Mouse (Mus musculus): ENCODE results near the gene Scml4.

Gene Scml4

DNA sequence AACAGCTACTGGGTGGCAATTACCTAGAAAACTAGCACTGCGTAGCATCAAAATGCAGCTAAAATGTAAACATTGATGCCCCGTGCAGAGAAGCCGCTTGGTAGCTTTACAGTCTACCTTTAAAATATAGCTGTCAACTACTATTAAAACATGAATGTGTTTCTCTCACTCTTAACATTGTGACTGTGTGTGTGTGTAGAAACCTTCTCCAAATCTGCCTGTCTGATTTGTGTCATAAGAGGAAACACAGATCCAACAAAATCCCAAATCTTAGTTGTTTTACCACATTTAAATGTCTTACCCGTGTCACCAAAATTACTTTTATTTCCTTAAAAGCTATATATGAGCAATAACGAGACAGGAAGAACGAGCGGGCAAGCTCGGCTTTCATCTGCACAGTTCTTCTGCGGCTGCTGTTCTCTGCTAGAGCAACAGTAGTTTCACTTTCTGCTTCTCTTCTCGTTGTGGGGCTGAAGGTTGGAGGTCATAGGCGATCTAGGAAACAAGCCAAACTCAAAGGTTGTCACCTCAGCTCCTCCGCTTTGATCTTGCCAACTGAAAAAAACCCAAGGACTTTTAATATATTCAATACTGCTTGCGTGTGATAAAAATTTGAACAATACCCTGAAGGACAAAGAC lies 2.1 kb downstream of the Scml4 start:
- no peak for DNase-seq

DNA sequence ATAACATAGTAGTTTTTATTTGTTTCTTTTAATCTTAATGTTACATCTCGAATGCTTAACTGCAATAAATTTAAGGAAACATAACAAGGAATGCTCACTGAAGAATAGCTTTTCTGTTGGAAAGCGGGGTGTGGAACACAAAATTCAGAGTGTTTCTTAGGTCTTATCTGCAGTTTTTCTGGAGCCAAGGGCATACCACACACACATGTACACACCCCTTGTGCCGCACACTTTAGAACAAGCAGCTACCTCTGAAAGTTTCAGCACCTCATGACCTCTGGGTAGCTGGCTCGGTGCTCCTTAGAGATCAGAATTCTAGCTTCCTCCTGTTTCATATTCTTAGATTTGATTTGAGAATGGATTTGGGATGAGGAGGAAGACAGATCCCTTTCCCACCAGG lies 2.6 kb downstream of the Scml4 start:
- no peak for DNase-seq

DNA sequence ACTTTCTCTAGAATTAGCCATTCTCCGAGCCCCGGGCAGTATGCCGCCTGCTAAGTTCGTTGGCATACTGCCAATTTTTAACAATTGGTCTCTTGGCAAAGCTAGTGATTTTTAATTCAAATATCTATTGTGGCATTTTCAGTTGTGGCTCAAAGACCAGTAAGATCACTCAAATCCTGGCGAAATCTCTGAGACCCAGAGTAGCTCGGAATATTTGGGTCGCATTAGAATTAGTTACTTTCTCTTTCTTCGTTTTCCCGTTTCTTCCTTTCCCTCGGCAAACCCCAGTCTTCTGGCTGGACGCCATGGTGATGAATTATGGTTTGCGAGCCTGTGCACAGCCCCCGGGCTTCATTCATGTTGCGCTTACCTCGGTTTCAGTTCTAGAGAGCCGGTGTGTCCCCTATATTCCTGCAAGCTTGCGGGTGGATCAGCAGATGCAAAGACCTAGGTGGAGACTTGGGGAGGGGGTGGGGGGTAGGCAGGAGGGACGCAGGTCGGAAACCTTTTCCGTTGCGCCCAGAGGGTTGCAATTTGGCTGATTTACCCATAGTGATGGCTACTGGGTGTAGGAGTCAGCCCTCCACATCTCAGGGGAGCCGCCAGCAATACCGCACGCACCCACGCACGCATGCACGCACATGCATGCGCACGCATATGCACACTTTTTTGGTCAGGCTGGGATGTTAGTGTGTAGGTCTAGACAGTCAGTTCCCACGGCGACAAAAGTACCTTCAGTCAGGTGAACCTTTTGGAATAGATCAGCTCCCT lies 3.6 kb downstream of the Scml4 start:
- peak; percentile 10 for DNase-seq

DNA sequence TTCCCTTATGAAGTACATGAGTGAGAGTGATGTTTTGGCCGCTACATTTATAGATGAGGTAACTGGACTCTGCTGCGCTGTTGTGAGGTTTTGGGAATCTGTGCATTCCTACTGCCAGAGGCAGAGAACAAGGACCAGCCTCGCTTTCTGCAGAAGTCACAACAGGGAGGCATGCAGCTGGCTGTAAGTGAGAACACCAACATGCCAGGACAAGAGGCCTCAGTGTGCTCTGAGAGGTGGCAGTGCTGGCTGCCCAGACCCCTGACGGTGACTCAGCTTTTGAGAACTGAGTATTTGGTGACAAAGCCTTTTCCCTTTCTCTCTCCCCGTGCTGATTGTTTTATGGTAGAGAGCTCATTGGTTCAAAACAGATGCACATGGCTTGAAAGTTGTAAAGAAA lies 4.5 kb downstream of the Scml4 start:
- DNase-seq = no peak

DNA sequence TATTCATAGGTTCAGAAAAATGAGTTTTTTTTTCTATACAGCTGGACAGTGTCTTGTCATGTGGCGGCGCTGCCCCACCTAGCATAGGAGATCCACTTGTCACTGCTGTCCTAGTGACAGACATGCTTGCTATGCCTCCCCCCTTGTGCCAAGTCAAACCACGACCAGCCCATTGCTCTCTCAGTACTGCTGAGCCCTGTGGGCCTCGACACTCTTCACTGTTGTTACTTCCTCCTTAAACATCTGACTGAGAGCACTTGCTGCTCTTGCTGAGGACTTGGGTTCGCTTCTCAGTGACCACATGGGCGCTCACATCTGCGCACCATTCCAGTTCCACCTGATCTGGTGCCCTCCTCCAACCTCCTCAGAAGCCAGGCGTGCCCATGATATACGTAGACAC lies 8.2 kb downstream of the Scml4 start:
- DNase-seq = no peak

DNA sequence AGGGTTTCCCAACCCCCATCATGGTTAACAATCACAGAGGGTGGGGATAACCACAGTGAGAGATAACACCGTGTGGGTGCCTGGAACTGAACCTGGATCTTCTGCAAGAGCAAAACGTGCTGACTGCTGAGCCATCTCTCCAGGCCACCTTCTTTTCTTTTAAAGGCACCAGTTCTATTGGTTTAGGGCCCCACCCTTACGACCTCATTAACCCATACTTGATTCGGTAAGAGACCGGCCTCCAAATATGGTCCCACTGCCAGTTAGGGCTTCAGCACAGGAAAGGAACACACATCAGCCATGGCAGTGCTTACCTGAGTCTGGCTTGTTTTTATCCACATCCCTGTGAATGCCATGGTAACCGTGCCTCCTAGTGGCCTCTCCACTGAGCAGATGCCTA lies 9.3 kb downstream of the Scml4 start:
- no peak for DNase-seq

DNA sequence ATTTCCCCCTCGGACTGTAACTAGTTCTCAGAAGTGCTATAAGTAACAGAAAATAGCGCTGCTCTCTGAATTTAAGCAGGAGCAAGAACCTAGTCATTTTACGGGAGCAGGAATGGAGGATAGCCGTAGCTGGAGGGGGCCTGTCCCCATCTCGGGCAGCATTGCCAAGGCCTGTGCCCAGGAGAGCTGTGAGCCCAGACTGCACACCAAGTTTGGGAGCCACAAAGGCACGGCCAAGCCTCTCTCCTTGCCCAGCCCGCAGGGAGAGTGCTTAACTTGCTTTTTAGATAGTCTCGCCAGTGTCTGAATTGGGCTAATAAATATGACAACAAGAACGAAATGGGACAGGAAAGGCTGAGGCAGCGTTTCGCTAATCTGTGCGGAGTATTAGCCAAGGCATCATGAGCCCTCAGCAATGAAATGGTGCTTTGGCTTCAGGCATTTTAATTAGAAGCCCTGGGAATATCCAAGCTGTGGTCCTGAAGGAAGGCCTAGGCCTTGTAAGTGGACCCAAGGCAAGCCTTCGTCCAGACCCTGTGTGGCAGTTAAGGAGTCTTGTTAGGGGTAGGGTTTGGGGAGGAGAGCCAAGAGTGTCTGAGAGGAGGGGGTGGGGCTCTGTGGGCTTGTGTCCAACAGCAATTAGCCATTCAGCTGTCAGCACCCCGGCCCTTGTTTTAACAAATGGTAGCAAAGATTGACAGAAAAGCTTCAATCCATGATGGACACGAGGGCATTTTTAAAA lies 12.3 kb downstream of the Scml4 start:
- no peak for DNase-seq

DNA sequence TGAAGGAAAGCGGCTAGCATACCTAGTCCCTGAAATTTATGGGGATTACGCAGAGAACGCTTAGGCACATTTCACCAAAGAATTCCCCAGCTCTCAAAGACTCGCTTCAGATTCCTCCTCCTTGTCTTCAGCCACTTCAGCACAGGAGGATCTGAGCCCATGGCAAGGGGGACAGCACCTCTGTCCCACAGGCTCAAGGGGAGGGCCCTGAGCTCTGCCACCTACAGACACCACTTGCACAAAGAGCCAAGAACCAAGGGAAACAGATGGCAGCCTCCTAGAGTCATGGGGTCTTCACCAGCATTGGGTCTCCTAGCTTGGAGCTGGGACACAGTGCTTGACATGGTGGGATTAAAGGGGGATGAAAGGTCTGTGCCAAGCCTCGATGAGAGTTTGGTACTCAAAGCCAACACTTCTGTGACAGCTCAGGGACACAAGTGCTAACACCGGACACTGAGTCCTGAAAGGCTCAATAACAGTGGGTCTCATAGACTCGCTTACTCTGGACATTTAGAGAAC lies 13.0 kb downstream of the Scml4 start:
- DNase-seq = no peak

DNA sequence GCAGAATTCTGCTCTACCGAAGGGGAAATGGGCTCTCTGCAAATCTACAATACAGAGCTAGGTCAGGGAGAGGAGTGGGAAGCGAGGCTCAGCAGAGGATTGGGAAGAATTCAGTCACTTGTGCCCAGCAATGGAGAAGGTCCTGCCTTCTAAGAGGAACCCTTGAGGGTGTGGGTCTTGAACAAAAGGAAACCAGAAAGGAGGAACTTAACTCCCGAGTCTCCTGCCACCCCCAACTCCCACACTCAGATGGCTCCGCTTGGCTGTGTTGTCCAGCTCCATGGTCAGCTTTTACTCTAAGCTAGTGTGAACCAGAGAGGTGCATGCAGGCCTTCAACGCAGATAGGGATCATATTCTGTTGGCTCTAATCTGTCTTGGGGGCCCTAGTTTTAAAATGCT lies 16.0 kb downstream of the Scml4 start:
- no peak for DNase-seq

DNA sequence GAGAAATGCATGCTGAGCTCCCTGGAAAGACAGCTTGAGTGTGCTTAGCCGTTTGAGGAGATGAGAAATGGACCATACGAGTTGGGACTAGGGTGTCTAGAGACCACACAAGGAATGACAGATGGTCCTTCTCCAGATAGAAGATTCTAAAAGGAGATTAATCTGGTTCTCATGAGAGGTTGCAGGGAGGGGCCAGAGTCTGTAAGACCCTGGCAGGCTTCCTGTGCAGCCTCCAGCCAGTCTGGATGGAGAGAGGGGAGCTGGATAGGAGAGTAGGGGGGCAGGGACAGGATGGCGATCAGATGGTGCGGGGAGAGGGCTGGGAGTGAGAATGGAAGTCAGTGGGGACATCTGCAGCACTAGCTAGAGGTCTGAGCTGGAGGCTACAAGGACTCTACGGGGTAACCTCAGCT lies 19.1 kb downstream of the Scml4 start:
- DNase-seq = no peak

DNA sequence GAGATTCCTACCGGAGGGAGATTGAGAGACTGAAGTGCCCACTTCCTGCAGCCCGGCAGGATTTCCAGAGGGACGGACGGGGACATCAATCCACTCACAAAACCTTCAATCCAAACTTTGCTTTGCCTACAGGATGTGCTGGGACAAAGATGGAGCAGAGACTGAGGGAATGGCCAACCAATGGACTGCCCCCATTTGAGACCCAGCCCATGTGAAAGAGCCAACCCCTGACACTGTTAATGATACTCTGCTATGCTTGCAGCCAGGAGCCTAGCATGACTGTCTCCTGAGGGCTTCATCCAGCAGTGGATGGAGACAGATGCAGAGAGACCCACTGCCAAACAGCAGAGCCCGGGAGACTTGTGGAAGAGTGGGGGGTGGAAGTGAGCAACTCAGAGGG lies 19.5 kb downstream of the Scml4 start:
- no peak for DNase-seq

DNA sequence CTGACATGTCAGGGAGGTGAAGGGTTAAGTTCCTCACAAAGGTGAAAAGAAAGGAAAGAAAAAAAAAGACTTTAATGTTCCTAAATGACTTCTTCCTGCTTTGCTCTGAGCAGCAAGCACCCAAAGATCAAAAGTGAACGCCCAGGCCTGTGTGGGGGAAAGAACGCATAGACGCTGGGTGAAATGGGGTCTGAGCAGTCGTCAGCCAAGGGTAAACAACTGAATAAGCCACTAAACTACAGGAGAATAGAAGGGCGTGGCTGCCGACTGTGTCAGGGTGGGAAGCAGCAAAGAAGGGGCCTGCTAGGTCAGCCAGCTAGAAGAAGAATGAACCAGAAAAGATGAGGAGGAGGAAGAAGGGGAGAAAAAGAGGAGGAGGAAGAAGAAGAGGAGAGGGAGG lies 26.9 kb downstream of the Scml4 start:
- no peak for DNase-seq

DNA sequence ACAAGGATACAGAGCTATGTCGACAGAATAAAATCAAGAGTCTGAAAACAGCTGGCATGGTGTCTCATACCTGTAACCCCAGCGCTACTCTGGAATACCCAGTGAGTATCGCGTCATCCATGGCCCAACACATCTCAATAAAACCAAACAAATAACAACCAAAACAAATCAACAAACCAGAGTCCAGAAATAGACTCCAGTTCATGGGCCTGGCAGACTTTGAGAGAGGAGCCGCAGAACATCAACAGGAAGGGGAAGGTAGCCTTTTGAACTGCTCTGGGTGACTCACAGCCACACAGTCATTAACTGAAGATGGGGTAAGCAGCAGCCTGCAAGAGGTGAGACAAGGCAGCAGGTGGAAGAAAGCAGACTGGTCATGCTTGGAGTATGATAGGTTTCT lies 28.1 kb downstream of the Scml4 start:
- no peak for DNase-seq

DNA sequence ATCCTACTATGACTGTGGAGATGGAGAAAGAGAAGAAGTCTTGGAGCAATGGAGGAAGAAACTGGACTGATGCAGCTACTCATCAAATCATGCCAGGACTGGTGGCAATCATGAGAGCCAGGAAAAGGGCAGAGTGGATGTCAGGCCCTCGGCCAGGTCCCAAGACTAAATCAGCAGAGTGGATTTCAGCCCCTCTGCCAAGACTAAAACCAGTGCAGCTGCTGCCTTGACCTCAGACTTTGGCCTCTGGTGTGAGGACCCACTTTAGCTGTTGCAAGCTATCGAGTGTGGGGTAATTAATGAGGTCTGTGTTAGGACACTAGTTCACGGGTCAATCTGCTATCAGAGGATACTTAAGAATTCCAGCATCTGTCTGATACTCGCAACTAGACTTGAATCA lies 30.2 kb downstream of the Scml4 start:
- no peak for DNase-seq

DNA sequence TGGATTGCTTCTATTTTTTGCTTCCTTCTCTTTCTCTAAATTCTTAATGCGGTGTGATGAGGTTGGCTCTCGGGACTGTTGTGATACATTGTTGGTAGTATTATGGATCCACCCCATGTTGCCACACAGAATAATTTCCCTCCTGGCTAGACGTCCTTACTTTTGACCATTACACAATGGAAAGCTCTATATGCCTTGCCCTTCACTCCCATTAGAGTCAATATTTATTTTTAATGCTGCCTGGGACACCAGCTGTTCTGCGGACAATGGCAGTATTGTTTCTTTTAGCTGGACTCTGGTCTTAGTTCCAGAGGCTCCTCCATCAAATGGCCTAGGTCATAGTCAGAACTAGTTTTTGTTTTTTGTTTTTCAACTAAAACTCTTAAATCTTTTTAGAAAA lies 32.1 kb downstream of the Scml4 start:
- no peak for DNase-seq

DNA sequence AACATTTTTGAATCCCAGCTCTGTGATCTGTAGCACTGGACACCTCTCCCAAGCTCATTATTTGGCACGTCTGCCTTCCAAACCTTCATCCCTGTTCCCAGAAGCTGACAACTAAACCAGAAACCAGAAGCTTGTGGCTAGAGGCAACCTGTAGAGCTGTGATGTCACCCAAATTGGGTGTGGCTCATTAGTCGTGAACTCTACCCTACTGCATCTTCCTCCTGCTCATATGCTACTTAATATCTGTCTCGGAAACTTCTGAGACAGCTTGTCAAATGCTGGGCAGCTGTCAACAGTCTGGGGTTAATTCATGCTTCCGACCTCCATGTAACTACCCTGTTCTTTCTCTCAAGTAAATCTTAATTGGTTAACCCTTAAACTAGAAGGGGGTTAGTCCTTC lies 32.8 kb downstream of the Scml4 start:
- no peak for DNase-seq

DNA sequence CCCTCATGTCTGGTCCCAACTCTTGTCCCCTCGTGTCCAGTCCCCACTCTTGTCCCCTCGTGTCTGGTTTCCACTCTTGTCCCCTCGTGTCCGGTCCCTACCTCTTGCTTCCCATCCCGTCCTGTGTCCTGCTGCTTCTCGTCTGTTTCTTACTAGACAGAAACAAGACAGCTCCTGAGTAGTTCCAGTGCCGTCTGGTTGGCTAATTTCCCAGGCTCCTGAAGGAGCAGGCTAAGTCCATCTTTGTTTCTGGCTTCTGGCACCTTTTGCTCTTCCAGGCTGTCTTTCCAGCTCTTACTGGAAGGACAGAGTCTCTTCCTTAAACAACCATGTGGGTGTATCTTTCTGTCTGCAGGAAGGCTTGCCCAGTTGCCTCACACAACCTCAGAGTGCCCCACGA lies 33.7 kb downstream of the Scml4 start:
- DNase-seq = no peak

DNA sequence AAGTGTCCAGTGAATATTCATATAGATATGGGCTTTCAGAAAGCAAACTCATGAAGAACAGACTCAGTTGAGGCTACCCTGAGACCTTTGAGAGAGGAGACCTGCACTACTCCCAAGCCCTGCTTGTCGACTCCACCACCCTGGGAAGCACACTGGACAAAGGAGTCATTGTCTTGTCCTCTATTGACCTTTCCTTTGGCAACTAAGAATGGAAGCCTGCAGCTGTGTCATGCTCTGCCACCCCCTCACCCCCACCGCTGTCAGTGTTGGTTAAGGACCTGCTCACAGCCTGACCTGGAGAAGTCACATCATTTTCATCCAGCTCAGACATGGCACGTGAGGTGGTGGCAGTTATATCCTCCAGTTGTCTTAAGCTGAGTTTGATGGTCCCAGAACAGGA lies 34.1 kb downstream of the Scml4 start:
- DNase-seq = no peak

DNA sequence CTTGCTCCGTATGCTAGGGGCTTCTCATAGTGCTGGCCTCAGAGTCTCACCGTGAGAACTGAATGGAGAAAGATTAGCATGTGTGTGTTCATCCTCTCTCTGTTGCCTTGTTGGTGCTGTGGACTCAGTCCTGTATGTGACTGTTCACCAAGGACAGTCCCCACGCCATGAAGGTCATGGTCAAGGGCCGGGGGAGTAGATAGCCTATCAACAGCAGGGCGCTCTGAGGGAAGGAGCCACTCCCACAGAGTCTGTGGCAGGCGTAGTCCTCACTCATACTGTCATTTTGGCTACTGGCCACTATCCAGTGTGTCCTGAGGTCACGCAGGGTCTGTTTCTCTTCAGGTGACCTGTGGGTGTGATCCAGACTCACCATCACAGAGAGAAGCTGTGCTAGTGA lies 34.5 kb downstream of the Scml4 start:
- no peak for DNase-seq

DNA sequence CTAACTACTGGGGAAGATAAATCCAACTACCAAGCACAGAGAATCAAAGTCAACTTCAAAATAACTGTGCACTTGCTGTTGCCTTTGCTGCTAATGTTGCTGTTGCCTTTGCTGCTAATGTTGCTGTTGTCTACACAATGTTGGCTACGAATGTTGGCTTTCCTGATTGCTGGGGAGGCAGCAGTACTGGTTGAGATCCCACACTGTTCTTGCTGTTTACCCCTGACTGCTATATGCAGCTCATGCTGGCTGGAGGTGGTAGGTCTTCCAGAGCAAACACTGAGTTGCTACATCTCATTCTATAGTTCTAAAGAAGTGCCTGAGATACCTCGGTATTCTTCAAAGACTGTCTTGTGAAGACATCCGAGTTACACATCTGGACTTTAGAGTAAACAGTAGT lies 36.5 kb downstream of the Scml4 start:
- no peak for DNase-seq

DNA sequence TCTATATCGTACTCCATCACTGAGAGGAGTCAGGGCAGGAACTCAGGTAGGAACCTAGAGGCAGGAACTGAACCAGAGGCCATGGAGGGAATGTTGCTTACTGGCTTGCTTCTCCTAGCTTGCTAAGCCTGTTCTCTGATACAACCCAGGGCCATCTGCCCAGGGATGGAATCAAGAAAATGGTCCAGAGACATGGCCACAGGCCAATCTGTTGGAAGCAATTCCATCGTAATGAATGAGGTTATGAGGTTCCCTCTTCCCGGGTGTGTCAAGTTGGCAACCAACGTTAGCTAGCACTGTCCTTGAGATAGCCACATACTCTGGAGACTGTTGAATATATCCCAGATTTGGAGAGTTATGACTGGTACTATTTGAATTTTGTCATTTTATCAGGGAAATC lies 37.0 kb downstream of the Scml4 start:
- no peak for DNase-seq

DNA sequence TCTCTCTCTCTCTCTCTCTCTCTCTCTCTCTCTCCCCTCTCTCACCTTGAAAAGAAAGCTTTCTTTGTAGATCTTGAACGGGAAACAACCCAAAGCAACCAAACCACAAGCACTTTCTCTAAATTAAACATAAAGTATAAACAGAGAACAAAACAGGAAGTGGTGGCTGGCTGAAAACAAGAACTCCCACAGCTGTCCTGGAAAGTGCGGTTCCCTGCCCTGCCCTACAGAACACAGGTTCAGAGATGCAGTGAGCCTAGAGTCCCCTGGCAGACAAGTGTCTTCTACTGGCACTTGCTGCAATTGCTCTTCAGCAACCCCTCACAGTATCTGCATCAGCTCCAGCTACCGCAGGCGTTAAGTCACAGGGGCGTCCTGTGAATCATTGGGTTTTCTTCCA lies 37.5 kb downstream of the Scml4 start:
- no peak for DNase-seq

DNA sequence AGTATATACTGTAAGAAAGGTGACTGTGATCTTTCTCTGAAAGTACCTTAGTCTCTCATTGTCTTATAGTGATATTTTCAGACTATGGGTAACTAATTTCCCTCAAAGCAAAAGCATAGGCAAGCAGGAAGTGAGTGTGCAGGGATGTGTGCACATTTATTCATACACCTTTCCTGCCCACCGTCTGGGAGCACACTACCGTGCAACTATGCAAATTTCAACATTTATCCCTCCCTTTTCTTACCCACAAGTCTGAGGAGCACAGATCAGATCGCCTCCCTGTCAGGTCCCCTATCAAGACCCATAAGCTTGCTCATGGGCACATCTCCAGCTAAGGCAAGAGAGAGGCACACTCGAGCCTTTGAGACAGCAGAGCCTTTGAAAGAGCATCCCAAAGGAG lies 41.2 kb downstream of the Scml4 start:
- no peak for DNase-seq

DNA sequence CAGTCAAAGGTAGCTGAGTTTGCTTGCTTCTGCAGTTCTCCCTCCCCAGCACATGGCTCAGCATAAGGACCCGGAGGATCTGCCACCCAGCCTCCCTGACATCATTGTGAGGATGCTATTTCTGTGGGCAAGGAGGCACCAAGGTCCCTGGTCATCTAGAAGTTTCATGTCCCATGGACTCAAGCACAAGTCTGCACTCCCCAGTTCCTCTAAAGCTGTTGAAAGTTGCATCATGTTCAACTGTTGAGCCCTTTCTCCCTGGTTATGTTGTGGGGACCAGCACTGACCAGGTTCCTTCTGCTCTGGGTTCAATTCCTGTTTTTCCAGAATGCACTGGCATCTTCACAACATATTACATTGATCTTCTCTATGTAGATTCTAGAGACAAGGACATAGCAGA lies 42.9 kb downstream of the Scml4 start:
- DNase-seq = no peak

Data from cerebellum, adult 11-12 months (tissue).